Mouse (Mus musculus) bone marrow, adult 2 months (tissue): ENCODE results near the gene Sdk2.

Experiments
- CTCF ChIP-seq: fragments of 200-500 bp; IDR thresholded peaks from 2 replicates; pipeline ENCODE4 v1.5.1; 2011; ENCODE audit warnings: low read length, control low read depth; ENCODE audit not compliant: control insufficient read depth, insufficient read depth
- POLR2A ChIP-seq: fragments of 200-500 bp; IDR thresholded peaks from 2 replicates; pipeline ENCODE4 v1.6.1; 2011; ENCODE audit warnings: low read depth, mild to moderate bottlenecking, control low read depth, low read length, borderline replicate concordance; ENCODE audit not compliant: control insufficient read depth

- TF ChIP-seq CTCF (no peak), POLR2A (no peak)
These were observed 319.0 kb downstream of the Sdk2 start for GRCm38 (mm10) chr11:113747725-113748380.
